Mouse (Mus musculus): ENCODE results near the gene Gsdma.

DNA sequence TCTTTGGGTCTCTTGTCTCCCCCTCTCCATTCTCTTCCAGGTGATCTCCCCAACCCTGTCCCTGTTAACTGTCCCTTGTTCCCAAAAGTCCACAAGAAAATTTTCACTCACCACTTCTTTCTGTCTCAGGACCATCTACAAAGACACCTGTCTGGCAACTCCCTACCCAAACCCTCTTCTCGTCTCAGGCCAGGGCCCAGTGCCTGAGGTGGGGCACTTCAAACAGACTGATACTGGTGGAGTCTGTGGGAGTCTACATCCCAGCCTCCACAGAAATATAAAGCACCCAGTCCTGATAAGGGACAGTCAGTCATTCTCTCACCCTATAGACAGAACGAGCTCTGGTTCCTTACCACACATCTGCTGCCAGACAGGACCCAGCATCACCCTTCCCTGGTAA lies 17.7 kb upstream of the Gsdma start, which contains the start of gene Gsdma2:
- TF ChIP-seq CTCF (IDR thresholded peaks at IDR 0.05; ENCODE audit: control insufficient read depth, insufficient read depth, insufficient read length) (no peak), USF1 (IDR thresholded peaks at IDR 0.05; ENCODE audit: low read depth) (no peak), CEBPB (IDR thresholded peaks at IDR 0.05; ENCODE audit: low read depth) (no peak), MAX (IDR thresholded peaks at IDR 0.05) (no peak), MYOG (IDR thresholded peaks at IDR 0.05; ENCODE audit: control insufficient read depth, extremely low read depth, insufficient read length) (no peak), MYOD1 (IDR thresholded peaks at IDR 0.05; ENCODE audit: control insufficient read depth, insufficient read length, low read depth) (no peak), FOSL1 (IDR thresholded peaks at IDR 0.05; ENCODE audit: insufficient read depth, low read length, poor library complexity, severe bottlenecking) (no peak)

All from C2C12 (cell line).